Mouse (Mus musculus) spleen, embryonic (tissue): ENCODE measurements at regions not wholly inside any gene's neighbourhood (a gene's known extent, or its start where the extent isn't known, plus 50 kb on each side); places are given as distances from the start of the nearest gene placed in this dataset.
"Not testable (repeated sequence)": the region's sequence is repeated elsewhere in the genome, so short reads cannot be mapped to it uniquely, and the experiment has no call there.

ENCODE experiments used
- CTCF ChIA-PET: fragments of 350-600 bp; sonication (Branson Sonifier 250); formaldehyde crosslinking; loops from one replicate; lab custom pipeline; 2022; lab: Charles Lee

DNA sequence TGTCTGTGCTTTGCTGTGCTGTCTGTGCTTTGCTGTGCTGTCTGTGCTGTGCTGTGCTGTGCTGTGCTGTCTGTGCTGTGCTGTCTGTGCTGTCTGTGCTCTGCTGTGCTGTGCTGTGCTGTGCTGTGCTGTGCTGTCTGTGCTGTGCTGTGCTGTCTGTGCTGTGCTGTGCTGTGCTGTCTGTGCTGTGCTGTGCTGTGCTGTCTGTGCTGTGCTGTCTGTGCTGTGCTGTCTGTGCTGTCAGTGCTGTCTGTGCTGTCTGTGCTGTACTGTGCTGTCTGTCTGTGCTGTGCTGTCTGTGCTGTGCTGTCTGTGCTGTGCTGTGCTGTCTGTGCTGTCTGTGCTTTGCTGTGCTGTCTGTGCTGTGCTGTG, 196.5 kb downstream of the Tcp10c start:
- CTCF ChIA-PET = not testable (repeated sequence)

DNA sequence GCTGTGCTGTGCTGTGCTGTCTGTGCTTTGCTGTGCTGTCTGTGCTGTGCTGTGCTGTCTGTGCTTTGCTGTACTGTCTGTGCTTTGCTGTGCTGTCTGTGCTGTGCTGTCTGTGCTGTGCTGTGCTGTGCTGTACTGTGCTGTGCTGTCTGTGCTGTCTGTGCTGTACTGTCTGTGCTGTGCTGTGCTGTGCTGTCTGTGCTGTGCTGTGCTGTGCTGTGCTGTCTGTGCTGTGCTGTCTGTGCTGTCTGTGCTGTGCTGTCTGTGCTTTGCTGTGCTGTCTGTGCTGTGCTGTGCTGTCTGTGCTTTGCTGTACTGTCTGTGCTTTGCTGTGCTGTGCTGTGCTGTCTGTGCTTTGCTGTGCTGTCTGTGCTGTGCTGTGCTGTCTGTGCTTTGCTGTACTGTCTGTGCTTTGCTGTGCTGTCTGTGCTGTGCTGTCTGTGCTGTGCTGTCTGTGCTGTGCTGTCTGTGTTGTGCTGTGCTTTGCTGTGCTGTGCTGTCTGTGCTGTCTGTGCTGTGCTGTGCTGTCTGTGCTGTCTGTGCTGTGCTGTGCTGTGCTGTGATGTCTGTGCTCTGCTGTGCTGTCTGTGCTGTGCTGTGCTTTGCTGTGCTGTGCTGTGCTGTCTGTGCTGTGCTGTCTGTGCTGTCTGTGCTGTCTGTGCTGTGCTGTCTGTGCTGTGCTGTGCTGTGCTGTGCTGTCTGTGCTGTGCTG, 197.5 kb downstream of the Tcp10c start:
- CTCF ChIA-PET = not testable (repeated sequence)

DNA sequence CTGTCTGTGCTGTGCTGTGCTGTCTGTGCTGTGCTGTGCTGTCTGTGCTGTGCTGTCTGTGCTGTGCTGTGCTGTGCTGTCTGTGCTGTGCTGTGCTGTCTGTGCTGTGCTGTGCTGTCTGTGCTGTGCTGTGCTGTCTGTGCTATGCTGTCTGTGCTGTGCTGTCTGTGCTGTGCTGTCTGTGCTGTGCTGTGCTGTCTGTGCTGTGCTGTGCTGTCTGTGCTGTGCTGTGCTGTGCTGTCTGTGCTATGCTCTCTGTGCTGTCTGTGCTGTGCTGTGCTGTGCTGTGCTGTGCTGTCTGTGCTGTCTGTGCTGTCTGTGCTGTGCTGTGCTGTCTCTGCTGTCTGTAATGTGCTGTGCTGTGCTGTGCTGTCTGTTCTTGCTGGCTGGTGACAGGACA, 198.5 kb downstream of the Tcp10c start:
- CTCF ChIA-PET = not testable (repeated sequence)

DNA sequence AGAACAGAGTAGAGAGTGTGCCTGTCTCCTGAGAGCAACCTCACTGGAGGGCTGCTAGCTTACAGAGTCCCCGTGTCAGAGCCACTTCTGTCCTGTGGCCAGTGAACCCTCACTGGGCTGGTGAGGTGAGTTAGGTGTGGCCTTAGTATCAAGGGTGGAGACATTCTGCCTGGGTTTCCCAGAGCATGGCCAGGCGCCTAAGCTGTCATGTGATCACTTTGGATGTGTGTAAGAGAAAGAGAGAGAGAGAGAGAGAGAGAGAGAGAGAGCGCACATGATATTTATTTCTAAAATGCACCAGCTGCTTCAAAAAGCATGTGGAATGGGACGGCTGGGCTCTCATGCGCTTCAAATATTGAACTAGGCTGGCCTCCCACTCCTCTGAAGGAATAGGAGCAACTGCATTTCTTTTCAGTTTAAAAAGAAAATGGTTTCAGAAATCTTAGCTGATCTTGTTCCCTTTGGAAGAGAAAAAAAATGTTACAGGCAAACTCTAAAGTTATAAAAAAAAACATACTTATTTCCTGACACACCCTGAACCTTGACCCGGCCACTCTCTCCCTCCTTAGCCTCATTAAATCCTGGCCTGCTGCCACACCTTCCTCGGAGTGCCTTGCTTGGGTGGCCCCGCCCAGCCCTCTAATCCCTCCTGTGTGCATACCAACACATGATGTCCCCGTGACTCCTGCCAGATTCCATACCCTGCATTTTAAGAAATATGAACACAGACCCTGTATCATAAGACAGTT, 201.1 kb downstream of the Tcp10c start:
- CTCF ChIA-PET = not testable (repeated sequence)

DNA sequence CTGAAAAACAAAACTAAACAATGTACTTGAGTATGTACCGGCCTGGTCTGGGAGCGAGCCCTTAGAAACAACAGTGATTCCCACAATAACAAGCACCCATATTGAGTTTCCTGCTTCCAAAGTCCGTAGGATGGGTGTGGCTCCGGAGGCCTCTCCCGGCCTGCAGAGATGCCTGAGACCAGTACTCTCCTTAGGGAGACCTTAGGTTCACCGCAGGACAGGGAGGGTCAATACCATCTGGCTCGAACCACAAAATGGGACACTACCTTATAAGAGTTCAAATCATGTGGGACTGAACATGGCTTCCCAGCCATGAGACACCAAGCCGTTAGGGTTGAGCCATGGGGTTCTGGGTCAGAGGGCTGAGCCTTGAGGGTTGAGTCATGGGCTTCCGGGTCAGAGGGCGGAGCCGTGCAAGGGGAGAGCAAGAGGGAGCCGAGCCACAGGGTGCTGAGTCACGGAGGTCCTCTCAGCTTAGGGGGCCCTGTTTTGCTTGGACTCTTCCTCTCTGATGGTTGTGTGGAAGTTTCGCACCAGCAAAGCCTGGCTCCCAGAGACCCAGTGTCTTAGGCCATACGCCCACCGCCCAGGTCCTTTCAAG, 201.8 kb downstream of the Tcp10c start:
- CTCF ChIA-PET = not testable (repeated sequence)

DNA sequence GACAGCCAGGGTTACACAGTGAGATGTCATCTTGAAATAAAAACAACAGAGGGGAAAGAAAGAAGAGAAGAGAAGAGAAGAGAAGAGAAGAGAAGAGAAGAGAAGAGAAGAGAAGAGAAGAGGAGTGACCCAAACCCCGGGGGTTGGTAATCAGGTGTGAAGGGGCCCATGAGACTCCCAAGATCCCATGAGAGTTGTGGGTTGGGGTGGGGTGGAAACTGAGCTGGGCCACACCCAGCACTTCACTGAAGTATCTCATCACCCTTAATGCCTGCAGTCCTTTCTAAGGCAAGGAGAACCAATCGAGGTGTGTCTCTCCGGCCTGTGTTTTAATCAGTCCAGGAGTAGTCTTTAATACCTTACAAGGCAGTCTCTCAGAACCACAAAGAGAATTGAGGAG, 201.5 kb upstream of the Afdn start:
- CTCF ChIA-PET = no interaction called here

DNA sequence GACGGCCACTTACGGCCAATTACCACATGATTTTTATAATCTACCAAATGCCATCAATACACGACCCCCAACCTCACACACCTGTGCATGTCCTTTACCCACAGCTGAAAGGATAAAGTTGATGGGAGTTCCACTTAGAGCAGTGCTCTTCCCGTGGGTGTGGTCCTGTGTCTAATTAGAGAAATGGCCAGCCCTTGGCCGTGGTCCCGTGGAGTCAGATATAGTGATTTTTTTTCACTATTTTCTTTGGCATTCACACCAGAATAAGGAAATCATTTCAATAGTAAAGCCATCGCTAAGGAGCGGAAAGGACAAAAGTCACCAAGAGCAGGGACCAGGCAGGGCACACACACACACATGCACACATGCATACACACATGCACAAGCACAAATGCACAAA, 199.0 kb upstream of the Afdn start:
- CTCF ChIA-PET = no interaction called here

DNA sequence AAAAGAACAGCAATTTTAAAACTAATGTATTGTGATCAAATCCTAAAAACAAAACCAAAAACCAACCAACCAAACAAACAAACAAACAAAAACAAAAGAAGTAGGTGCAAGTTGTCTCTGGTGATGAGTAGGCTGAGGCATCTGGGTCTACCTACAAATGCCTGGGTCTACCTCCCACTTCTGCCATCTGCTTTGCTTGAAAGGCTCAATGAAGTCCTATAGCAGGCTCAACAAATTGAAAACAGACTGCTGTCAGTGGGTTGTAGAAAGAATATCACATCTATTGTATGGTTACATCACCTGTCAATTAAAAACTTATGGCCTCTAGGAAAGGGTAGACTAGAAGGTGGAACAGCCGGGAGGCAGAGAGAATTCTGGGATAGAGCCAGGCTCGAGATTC, 197.4 kb upstream of the Afdn start:
- CTCF ChIA-PET = no interaction called here

DNA sequence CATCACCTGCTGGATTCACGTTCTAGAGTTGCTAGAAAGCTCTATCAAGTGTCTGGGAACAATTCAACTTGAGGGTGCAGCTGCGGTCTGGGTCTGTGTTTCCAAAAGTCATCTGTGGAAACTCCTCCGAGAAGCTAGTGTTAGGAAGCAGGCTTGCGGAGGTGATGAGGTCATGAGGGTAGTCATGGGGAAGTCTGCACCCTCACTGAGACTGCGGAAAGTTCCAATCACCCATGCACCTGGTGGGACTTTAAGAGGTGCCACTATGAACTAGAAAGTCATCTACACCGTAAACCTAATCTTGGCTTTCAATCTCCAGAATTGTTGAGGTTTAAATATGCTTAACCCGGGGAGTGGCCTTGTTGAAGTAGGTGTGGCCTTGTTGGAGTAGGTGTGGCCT, 195.5 kb upstream of the Afdn start:
- CTCF ChIA-PET = no interaction called here

DNA sequence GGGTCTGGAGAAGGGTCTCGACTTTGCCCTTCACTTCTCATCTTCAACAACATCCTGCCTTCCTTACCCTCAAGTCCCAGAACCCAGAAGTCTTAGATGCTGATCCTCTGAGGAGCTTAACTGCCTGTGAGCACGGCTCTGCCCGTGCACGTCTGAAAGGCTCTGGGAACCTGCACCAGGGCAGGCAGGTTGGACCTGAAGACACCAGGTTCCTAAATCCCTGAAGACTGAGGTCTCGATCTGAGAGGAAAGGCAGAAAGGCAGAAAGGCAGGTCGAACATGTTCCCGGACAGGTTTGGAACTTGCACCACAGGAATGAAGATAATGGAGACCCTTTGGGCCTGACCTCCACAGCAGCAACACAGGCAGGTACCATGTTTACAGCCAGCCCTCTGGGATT, 193.7 kb upstream of the Afdn start:
- CTCF ChIA-PET = no interaction called here

DNA sequence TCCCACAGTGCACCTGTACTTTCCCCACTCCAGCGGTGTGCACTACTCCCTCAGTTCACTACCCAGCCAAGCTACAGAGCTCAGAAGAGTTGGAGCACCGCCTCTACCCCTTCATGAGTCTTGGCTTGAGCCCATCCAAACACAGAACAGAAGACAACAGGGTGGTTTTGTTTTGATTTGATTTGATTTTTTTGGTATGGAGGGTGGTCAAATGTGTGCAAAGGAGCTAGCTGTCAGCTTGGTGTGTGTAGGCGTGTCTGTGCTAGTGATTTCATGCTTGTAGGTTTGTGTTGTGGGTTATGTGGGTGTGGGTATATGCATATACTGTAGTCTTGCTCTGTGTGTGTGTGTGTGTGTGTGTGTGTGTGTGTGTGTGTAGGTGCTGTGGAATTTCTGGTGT, 193.2 kb upstream of the Afdn start:
- CTCF ChIA-PET = no interaction called here

DNA sequence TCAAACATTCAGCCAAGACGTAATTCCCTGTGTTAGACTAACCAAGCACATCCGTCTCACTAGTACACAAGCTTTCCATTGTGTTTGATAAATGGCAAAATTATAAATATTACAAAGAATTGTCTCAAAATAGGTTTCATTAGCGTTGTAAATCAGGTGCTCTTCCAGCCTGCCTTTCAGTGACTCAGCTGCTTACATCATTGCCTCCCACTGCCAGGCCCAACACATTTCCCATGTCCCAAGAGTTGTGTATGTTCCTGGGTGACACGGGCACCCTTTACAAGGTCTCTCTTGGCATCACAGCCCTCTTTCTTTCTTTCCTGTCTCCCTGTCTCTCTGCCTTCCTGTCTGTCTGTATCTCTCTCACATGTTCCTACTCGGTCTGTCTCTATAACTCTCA, 189.5 kb upstream of the Afdn start:
- CTCF ChIA-PET = no interaction called here

DNA sequence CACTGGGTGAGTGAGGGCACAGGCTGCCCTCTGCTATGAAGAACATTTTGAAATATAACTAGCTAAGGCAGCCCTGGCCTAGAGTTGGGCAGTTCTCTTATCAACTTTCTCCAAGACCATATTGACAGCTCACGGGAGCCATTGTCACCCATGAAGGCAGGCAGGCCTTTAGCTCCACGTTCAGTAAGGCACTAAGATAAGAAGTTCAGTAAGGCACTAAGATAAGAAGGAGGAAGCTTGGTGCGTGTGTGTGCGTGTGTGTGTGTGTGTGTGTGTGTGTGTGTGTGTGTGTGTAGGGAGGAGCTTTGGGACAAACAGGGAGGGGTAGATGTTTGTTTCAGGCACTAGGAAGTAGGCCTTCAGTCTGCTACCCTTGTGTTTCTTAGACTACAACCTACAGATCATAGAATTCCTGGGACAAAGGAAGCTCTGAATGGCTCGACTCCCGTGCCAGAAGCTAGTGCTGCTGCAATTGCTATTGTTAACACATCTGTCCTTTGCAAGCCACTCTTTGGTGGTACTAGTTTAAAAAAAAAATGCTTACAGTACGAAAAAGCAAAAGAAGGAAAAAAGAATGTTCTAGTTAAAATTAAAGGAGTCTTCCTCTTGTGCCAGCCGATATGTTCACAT, 188.0 kb upstream of the Afdn start:
- CTCF ChIA-PET = no interaction called here

DNA sequence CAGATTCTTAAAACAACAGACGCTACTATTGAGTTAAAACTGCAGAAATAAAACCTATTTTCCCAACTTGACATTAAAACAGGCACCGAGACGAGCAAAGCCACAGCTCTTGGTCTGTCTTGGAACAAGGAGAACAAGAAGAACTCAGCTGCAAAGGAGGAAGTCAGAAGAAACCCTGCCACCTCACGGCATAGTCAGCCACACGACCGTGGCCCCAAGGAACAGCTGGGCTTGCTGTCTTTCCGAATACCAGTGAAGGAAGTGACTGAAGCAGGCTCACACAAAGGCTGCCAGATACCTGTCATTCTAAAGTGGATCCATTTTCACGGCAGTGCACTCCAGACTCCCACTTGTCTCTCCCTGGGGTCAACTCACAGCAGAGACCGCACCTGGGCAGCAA, 187.3 kb upstream of the Afdn start:
- CTCF ChIA-PET = no interaction called here

DNA sequence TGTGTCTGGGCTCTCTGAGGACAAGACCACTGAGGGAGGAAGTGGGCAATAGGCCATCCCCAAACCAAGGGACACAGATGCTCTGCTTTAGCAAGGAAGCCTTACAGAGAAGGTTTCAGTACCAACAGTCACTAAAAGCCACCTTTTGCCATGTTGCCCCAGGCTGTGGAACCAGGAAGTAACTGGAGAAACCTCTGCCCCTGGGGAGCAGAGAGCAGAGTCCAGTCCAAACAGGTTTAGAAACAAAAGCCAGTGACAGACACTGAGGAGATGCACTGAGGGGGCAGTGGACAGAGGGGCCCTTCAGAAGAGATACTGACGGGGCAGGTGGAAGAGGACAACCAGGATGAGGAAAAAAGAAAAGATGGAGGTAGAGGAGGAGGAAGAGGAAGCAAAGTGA, 186.2 kb upstream of the Afdn start:
- CTCF ChIA-PET = no interaction called here

DNA sequence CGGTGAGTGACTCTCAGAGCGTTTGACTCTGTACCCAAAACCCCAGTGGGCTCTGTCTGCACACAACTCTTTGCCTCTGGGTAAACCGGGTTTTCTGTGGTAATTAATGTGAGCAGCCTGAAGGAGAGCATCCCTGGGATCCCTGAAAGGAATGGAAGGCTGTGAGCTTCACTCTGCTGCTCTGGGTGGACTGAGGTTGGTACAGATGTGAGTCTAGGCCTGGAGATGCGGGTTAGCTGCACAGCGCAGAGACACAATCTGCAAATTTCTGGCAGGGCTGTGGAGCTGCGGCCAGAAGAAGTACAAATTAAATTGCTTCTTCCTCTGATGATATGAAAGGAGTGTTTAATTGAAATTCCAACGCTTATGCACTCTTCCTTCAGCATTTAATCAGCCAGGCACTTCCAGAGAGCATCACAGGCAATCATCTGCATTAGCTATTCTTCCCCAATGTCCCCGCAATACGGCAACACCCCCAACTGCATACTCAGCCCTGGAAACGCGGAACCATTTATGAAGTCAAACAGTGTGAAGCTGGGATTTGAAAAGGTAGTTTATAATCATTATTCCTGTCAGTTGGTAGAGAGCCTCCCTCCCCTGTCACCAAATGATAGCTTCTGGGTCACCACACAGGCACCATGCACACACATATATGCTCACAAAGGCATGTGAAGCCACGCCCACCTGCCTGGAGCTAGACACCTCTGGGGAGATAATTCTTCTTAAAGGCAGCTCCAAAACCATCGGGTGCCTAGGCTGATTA, 185.5 kb upstream of the Afdn start:
- CTCF ChIA-PET = no interaction called here

DNA sequence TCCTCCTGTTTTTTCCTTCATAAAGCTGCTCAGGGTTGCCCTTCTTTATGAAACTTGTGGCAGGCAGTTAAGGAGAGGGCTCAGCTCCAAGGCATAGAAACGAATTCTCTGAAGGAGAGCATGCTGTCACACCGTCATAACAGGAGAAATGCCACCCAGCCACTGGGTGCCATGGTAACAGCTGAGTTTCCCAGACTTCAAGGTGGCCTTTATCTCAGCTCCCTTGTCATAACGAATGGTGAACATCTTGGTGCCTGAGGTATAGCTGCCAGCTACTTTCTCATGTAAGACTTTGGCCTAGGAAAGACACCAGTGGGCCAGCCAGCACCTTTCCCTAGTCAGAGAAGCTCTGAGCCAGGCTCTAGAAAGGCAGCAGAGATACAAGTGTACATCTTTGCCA, 182.5 kb upstream of the Afdn start:
- CTCF ChIA-PET = no interaction called here

DNA sequence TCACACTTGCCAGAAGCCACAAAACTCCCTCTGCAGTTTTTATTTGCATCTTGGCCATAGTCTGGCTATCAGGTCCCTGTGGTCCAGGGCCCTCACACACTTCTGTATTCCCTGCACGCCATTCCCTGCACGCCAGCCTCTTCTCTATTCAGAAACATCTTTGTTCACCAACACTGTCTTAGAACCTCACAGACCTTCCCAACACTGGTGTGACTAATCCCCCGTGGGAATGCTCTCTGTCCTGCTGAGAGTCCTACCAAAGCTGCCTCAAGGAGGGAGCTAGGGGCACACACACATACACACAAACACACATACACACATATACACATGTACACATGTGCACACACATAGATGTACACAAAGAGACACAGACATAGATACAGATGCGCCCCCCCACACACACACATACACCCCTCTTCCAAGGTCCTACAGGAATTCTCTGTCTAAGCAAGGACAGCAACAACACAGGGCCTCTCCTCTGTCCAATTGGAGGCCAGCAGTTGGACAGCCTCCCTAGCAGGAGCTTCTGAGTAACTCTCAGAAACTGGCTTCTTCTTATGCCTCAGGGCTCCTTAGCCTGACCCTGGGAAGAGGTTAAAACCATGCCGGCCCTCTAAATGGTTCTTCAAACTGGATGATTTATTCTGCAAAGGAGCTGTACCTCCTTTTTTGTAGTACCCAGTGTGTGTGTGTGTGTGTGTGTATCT, 179.0 kb upstream of the Afdn start:
- CTCF ChIA-PET = no interaction called here

DNA sequence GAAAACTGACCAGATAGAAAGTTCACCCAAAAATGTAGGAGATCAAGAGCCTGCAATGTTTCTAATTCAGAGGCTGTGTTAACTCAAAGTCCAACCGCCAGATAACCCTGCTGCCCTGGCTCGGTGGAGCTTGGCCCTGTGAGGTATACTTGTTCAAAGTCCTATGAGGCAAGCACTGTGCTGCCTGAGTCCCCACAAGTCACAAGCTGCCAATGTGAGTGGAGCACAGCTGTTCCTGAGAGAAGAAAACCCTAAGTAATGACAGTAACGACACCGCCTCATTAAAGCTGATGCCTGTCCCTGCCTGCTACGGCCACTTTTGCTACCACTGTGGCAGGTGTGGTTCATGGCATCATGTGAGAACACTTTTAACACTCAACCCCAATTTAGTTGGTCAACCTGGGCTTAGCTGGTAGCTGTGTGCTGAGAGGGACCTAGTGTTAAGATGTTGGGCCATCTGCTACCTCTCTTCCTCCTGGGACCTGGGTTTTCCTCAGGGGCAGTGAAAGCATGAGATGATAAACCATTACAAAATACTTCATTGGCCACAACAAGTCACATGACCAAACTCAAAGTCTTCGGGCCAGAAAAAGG, 178.2 kb upstream of the Afdn start:
- CTCF ChIA-PET = no interaction called here

DNA sequence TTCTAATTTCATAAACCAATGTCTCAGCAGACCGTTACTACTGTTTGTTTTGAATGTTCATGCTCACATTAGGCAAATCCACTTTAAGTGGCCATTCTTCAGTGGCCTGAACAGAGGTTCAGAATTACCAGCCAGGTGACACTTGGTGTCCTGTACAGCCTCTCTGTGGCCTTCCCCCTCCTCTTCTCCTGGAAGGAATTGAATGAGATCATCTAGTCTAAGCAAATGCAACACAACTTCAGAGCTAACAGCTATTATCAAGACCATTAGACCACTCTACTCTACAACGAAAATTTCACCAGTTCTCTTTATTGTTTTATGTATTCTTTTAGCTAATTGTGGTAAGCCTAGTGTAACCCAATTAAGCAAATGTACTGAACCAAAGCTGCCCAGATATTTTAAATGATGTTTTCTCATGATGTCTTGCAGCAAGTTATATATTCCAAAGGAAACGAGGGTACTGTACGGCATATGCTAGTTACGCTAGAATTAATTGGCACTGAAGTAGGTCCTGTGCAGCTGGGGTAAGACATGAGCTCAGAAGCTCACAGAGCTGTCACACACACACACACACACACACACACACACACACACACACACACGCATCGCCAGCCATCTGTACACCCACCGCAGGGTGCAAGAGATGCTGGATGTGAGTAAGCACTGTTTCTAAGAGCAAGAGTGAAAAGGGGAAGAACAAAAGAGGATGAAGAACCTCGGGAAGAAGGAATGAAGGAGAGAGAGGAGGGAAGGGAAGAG, 176.7 kb upstream of the Afdn start:
- CTCF ChIA-PET = no interaction called here
